Mouse (Mus musculus) neural tube, embryonic 14.5 days (tissue): ENCODE results near the gene Dhrs2. TPM values are rescaled to one million over a fixed set of nuclear protein-coding genes. Genes with fewer than 3 reads are reported as not detected.

Experiments
- ATAC-seq: fragments of 200-750 bp; cut with Nextera tagmentation; 2 replicates; pipeline ENCODE4 v1.8.0; 2017; ENCODE audit warnings: low read depth, mild to moderate bottlenecking, moderate TSS enrichment, moderate library complexity
- H3K27ac ChIP-seq: fragments of 300-500 bp; sonication (generic); 2 replicates; pipeline ENCODE4 v1.5.1; 2014; ENCODE audit warnings: low read depth, mild to moderate bottlenecking, control low read depth, low read length, moderate library complexity, mixed read lengths
- H3K27me3 ChIP-seq: fragments of 300-500 bp; sonication (generic); 2 replicates; pipeline ENCODE4 v1.6.1; 2014; ENCODE audit warnings: low read length; ENCODE audit not compliant: control insufficient read depth, insufficient read depth
- H3K36me3 ChIP-seq: fragments of 300-500 bp; sonication (generic); 2 replicates; pipeline ENCODE4 v1.6.1; 2014; ENCODE audit warnings: low read length, mixed read lengths; ENCODE audit not compliant: control insufficient read depth, insufficient read depth
- H3K4me1 ChIP-seq: fragments of 300-500 bp; sonication (generic); 2 replicates; pipeline ENCODE4 v1.6.1; 2014; ENCODE audit warnings: low read length; ENCODE audit not compliant: control insufficient read depth, insufficient read depth
- H3K4me2 ChIP-seq: fragments of 300-500 bp; sonication (generic); 2 replicates; pipeline ENCODE4 v1.6.1; 2014; ENCODE audit warnings: mild to moderate bottlenecking, low read depth, low read length, control low read depth
- H3K4me3 ChIP-seq: fragments of 300-500 bp; sonication (generic); 2 replicates; pipeline ENCODE4 v1.5.1; 2014; ENCODE audit warnings: low read depth, low read length, control low read depth, mixed read lengths
- H3K9ac ChIP-seq: fragments of 300-500 bp; sonication (generic); replicated peaks from 2 replicates; pipeline ENCODE4 v1.6.1; 2014; ENCODE audit warnings: low read depth, mild to moderate bottlenecking, control low read depth, low read length, mixed read lengths
- H3K9me3 ChIP-seq: fragments of 300-500 bp; sonication (generic); 2 replicates; pipeline ENCODE4 v1.6.1; 2016; ENCODE audit warnings: low read length; ENCODE audit not compliant: control insufficient read depth
- WGBS: fragments of 180-500 bp; shearing (Covaris S2); extraction: QIAGEN DNeasy Blood & Tissue Kit; methylation state at CpG from one replicate; pipeline ENCODE4 v1.1.7; 2014; 5-methylcytosine and 5-hydroxymethylcytosine counted together
- polyA plus RNA-seq: library from polyadenylated mRNA; unstranded; fragments of >200 nt; fragmentation: Nextera tagmentation; extraction: Ambion mirVana; gene quantifications from 2 replicates; pipeline ENCODE4 v1.2.1, GENCODE M21; 2014

Dhrs2 gene
- 1.0 and 1.9 TPM in 2 replicates for polyA plus RNA-seq

GRCm38 (mm10) chr14:55221707-55222106, at the start of gene Dhrs2:
TSS of gene Dhrs2 (plus strand) at chr14:55222007.
- no peak for ATAC-seq
- 61% methylated on average over 9 of the region's 9 CpGs for WGBS
- H3K9me3 ChIP-seq: no peaks in the 10 kb centered on the region
- H3K4me1 ChIP-seq: no peaks in the 10 kb centered on the region
- H3K36me3 ChIP-seq: no peaks in the 10 kb centered on the region
- H3K27ac ChIP-seq: no peak within 1 kb of the TSS
- H3K27me3 ChIP-seq: no peaks in the 10 kb centered on the region
- H3K4me3 ChIP-seq: no peak within 1 kb of the TSS
- no peak within 1 kb of the TSS for H3K4me2 ChIP-seq
- H3K9ac ChIP-seq: no peak within 1 kb of the TSS

DNA sequence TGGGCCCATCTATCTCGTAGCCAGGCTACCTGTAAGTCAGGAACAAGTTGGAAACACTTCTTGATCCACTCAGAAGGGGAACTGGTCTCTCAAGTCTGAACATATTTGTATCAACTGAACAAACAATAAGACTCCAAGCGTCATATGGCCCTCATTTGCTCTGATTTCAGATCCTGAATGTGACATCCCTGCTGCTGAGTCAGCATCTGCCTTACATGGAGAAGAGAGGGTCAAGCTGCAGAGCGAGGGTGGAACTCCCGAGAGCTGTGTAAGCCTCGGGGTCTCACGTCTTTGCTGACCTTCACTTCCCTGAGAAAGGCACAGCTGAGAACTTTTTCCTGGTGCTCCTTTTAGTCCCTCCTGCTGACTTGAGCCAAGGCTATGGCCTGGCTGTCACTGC, 47.6 kb upstream of the Dhrs2 start:
- Histone ChIP-seq H3K9me3 (no peaks in the 10 kb centered on the region), H3K36me3 (no peaks in the 10 kb centered on the region), H3K4me2 (no peak overlapping the region), H3K27ac (no peak overlapping the region), H3K27me3 (no peaks in the 10 kb centered on the region), H3K9ac (no peak overlapping the region), H3K4me1 (no peaks in the 10 kb centered on the region), H3K4me3 (no peak overlapping the region)
- ATAC-seq: no peak
- WGBS: 76% methylated on average over 6 of the region's 6 CpGs

DNA sequence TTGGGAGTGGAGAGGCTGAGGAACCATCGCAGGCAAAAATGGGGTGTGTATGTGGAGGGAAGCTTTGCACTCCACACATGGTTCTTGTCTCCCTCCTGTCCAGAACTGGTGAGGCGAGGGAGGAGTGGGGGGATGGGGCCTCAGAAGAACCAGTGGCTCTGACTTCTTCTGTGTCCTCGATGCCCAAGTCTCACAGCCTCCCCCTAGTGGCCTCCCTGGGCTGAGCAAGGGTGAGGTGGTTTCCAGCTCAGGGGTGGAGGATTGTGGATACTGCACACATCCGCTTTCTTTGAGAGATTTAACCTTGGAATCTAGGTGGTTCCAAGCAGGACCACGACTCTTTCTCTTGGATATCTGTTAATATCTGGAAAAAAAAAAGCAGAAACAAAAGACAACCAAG, 44.5 kb upstream of the Dhrs2 start:
- ATAC-seq: no peak

DNA sequence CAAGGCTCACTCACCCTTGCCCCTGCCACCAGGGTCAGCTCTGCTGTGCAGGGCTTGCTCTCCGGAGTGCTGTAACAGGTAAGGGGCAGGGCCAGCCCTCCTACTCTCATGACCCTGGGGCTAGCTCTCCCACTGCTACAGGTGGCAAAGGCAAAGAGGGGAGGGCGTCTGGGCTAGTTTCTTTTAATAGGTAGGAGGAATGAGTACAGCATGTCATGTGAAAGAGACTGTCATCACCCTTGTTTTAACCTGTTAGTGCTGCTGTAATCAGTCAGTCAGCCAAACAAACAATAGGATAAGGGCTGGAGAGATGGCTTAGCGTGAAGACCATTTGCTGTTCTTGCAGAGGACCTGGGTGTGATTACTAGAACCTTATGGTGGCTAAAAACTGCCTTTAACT, 40.9 kb upstream of the Dhrs2 start:
- no peaks in the 10 kb centered on the region for H3K36me3 ChIP-seq
- ATAC-seq: no peak
- H3K27ac ChIP-seq: no peak overlapping the region
- 68% methylated on average over 3 of the region's 3 CpGs for WGBS
- H3K4me3 ChIP-seq: no peak overlapping the region
- no peaks in the 10 kb centered on the region for H3K4me1 ChIP-seq
- H3K27me3 ChIP-seq: no peaks in the 10 kb centered on the region
- H3K4me2 ChIP-seq: no peak overlapping the region
- H3K9me3 ChIP-seq: no peaks in the 10 kb centered on the region
- no peak overlapping the region for H3K9ac ChIP-seq

More for the DNA sequence above, 44.5 kb upstream of the Dhrs2 start:
- no peaks in the 10 kb centered on the region for H3K36me3 ChIP-seq
- no peak overlapping the region for H3K4me2 ChIP-seq
- no peak overlapping the region for H3K4me3 ChIP-seq
- no peak overlapping the region for H3K27ac ChIP-seq
- H3K9me3 ChIP-seq: no peaks in the 10 kb centered on the region
- no peaks in the 10 kb centered on the region for H3K27me3 ChIP-seq
- no peak overlapping the region for H3K9ac ChIP-seq
- H3K4me1 ChIP-seq: no peaks in the 10 kb centered on the region
- 36% methylated on average over 5 of the region's 5 CpGs for WGBS

- H3K9me3 ChIP-seq: no peaks in the 10 kb centered on the region
- H3K27ac ChIP-seq: no peak overlapping the region
- no peaks in the 10 kb centered on the region for H3K4me1 ChIP-seq
- no peak overlapping the region for H3K4me3 ChIP-seq
- 93% methylated on average over 3 of the region's 3 CpGs for WGBS
- ATAC-seq: no peak
- H3K27me3 ChIP-seq: no peaks in the 10 kb centered on the region
- H3K9ac ChIP-seq: no peak overlapping the region
- no peak overlapping the region for H3K4me2 ChIP-seq
- no peaks in the 10 kb centered on the region for H3K36me3 ChIP-seq
Observed at GRCm38 (mm10) chr14:55183231-55183630, 38.6 kb upstream of the Dhrs2 start.

GRCm38 (mm10) chr14:55184640-55185145, 37.1 kb upstream of the Dhrs2 start:
- ATAC-seq: no peak
- Histone ChIP-seq H3K4me1 (peaks cover 5% of the 10 kb centered on the region; the same call in 1 of the 2 replicates), H3K4me3 (no peak overlapping the region), H3K27me3 (no peaks in the 10 kb centered on the region), H3K9ac (no peak overlapping the region), H3K4me2 (no peak overlapping the region), H3K9me3 (no peaks in the 10 kb centered on the region), H3K27ac (no peak overlapping the region), H3K36me3 (no peaks in the 10 kb centered on the region)
- WGBS: 67% methylated on average over 3 of the region's 3 CpGs

DNA sequence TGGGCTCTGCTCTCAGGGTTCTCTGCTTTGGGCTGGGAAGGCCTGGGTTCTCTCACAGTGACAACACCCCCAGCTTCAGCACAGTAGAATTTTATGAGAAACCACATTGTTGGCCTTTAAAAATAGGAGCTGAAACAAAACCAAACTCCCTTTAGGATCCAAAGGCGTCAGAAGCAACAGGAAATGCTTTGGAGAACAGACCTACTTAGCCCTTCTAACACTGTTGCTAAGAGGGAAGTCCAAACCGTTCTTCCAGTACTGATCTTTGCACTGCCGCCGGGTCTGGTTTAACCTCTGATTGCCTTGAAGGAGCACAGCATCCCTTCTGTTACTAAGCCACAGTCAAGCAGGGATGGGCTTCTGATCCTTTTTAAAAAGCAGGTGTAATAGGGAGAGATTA, 33.3 kb upstream of the Dhrs2 start:
- no peaks in the 10 kb centered on the region for H3K9me3 ChIP-seq
- WGBS: 51% methylated on average over 4 of the region's 4 CpGs
- no peak overlapping the region for H3K4me3 ChIP-seq
- H3K4me2 ChIP-seq: no peak overlapping the region
- no peak overlapping the region for H3K9ac ChIP-seq
- H3K4me1 ChIP-seq: peaks cover 5% of the 10 kb centered on the region; the same call in 1 of the 2 replicates
- no peak overlapping the region for H3K27ac ChIP-seq
- ATAC-seq: no peak
- no peaks in the 10 kb centered on the region for H3K27me3 ChIP-seq
- no peaks in the 10 kb centered on the region for H3K36me3 ChIP-seq

DNA sequence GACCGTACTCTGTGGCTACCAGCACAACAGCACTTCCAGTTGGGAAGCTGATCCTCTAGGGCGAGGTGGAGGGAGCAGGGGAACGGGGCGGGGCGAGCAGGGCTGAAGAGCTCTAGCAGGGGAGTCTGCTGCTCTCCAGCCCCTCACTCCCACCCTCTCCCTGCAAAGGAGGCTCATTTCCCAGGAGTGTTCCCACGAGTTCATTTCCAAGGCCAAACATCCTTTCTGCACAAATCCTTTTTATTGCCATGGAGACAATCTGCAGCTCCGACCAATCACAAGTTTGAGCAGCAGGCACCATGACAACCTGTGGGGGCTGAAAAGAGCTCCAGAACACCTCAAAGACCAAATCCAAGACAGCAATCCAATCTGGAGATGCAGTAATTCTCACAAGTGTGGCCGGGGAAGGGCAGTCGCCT, 32.4 kb upstream of the Dhrs2 start:
- Histone ChIP-seq H3K4me1 (peaks cover 5% of the 10 kb centered on the region; the same call in 1 of the 2 replicates), H3K27me3 (no peaks in the 10 kb centered on the region), H3K4me3 (no peak overlapping the region), H3K36me3 (no peaks in the 10 kb centered on the region), H3K9me3 (no peaks in the 10 kb centered on the region), H3K27ac (no peak overlapping the region), H3K4me2 (no peak overlapping the region), H3K9ac (no peak overlapping the region)
- ATAC-seq: peak; percentile 66; the same call in 1 of the 2 replicates
- 23% methylated on average over 9 of the region's 9 CpGs for WGBS

- Histone ChIP-seq H3K36me3 (no peaks in the 10 kb centered on the region), H3K4me3 (no peak overlapping the region), H3K27me3 (no peaks in the 10 kb centered on the region), H3K9me3 (no peaks in the 10 kb centered on the region), H3K4me1 (peaks cover 5% of the 10 kb centered on the region; the same call in 1 of the 2 replicates), H3K4me2 (no peak overlapping the region), H3K9ac (no peak overlapping the region), H3K27ac (no peak overlapping the region)
- no peak for ATAC-seq
- WGBS: 92% methylated on average over 8 of the region's 8 CpGs
Observed at GRCm38 (mm10) chr14:55193354-55193753, 28.5 kb upstream of the Dhrs2 start.
